Mouse (Mus musculus): Measurements from ENCODE around the gene Arhgap24. TPM values are rescaled to one million over a fixed set of nuclear protein-coding genes. Genes with fewer than 3 reads are reported as not detected.

Gene Arhgap24
- polyA plus RNA-seq, 1 experiment from 2014 or later, result 13.3 TPM

GRCm38 (mm10) chr5:102578431-102578830 lies 97.2 kb downstream of the Arhgap24 start:
- ATAC-seq, result no peak
- H3K9ac ChIP-seq (ENCODE audit: low read depth, low read length), result no peak overlapping the region
- H3K27ac ChIP-seq (ENCODE audit: low read length), result no peak overlapping the region
- no peaks in the 10 kb centered on the region for H3K27me3 ChIP-seq (ENCODE audit: control insufficient read depth, insufficient read depth, low read depth, low read length)
- 0 out of 2 replicates have a peak, but pooled peaks cover 4% of the 10 kb centered on the region for H3K9me3 ChIP-seq (replicated peaks; ENCODE audit: control insufficient read depth, low read length, poor library complexity, severe bottlenecking)
- H3K4me1 ChIP-seq (ENCODE audit: control insufficient read depth, insufficient read depth, low read length), result no peaks in the 10 kb centered on the region
- 88% methylated on average over 8 of the region's 8 CpGs for WGBS
- no peak overlapping the region for H3K4me3 ChIP-seq (ENCODE audit: low read depth, low read length)
- H3K4me2 ChIP-seq (ENCODE audit: low read length), result no peak overlapping the region
- no peaks in the 10 kb centered on the region for H3K36me3 ChIP-seq (ENCODE audit: control insufficient read depth, insufficient read depth, low read length)

- Histone ChIP-seq H3K27me3 (ENCODE audit: control insufficient read depth, insufficient read depth, low read depth, low read length) (no peaks in the 10 kb centered on the region), H3K4me3 (ENCODE audit: low read depth, low read length) (no peak overlapping the region), H3K4me1 (ENCODE audit: control insufficient read depth, insufficient read depth, low read length) (no peaks in the 10 kb centered on the region), H3K27ac (ENCODE audit: low read length) (no peak overlapping the region), H3K4me2 (ENCODE audit: low read length) (no peak overlapping the region), H3K9ac (ENCODE audit: low read depth, low read length) (no peak overlapping the region), H3K36me3 (ENCODE audit: control insufficient read depth, insufficient read depth, low read length) (no peaks in the 10 kb centered on the region), H3K9me3 (replicated peaks; ENCODE audit: control insufficient read depth, low read length, poor library complexity, severe bottlenecking) (no peaks in the 10 kb centered on the region)
- WGBS, result 72% methylated on average over 6 of the region's 6 CpGs
- no peak for ATAC-seq
These were observed 101.7 kb downstream of the Arhgap24 start for GRCm38 (mm10) chr5:102582864-102583410.

GRCm38 (mm10) chr5:102591422-102591821 lies 110.2 kb downstream of the Arhgap24 start:
- H3K36me3 ChIP-seq (ENCODE audit: control insufficient read depth, insufficient read depth, low read length), result no peaks in the 10 kb centered on the region
- no peaks in the 10 kb centered on the region for H3K4me1 ChIP-seq (ENCODE audit: control insufficient read depth, insufficient read depth, low read length)
- no peak overlapping the region for H3K9ac ChIP-seq (ENCODE audit: low read depth, low read length)
- no peaks in the 10 kb centered on the region for H3K9me3 ChIP-seq (replicated peaks; ENCODE audit: control insufficient read depth, low read length, poor library complexity, severe bottlenecking)
- ATAC-seq, result no peak
- no peaks in the 10 kb centered on the region for H3K27me3 ChIP-seq (ENCODE audit: control insufficient read depth, insufficient read depth, low read depth, low read length)
- no peak overlapping the region for H3K27ac ChIP-seq (ENCODE audit: low read length)
- H3K4me2 ChIP-seq (ENCODE audit: low read length), result no peak overlapping the region
- no peak overlapping the region for H3K4me3 ChIP-seq (ENCODE audit: low read depth, low read length)
- 82% methylated on average over 1 of the region's 1 CpGs for WGBS

- no peak overlapping the region for H3K27ac ChIP-seq (ENCODE audit: low read length)
- no peak overlapping the region for H3K9ac ChIP-seq (ENCODE audit: low read depth, low read length)
- H3K4me1 ChIP-seq (ENCODE audit: control insufficient read depth, insufficient read depth, low read length), result no peaks in the 10 kb centered on the region
- WGBS, result 57% methylated on average over 2 of the region's 2 CpGs
- ATAC-seq, result no peak
- H3K4me3 ChIP-seq (ENCODE audit: low read depth, low read length), result no peak overlapping the region
- H3K9me3 ChIP-seq (replicated peaks; ENCODE audit: control insufficient read depth, low read length, poor library complexity, severe bottlenecking), result no peaks in the 10 kb centered on the region
- H3K36me3 ChIP-seq (ENCODE audit: control insufficient read depth, insufficient read depth, low read length), result no peaks in the 10 kb centered on the region
- no peaks in the 10 kb centered on the region for H3K27me3 ChIP-seq (ENCODE audit: control insufficient read depth, insufficient read depth, low read depth, low read length)
- no peak overlapping the region for H3K4me2 ChIP-seq (ENCODE audit: low read length)
These were observed 111.9 kb downstream of the Arhgap24 start for GRCm38 (mm10) chr5:102593058-102593457.

GRCm38 (mm10) chr5:102599102-102599501 lies 117.9 kb downstream of the Arhgap24 start:
- no peak overlapping the region for H3K4me2 ChIP-seq (ENCODE audit: low read length)
- no peak for ATAC-seq
- H3K4me1 ChIP-seq (ENCODE audit: control insufficient read depth, insufficient read depth, low read length), result no peaks in the 10 kb centered on the region
- H3K36me3 ChIP-seq (ENCODE audit: control insufficient read depth, insufficient read depth, low read length), result no peaks in the 10 kb centered on the region
- H3K27me3 ChIP-seq (ENCODE audit: control insufficient read depth, insufficient read depth, low read depth, low read length), result no peaks in the 10 kb centered on the region
- WGBS, result 95% methylated on average over 1 of the region's 1 CpGs
- H3K4me3 ChIP-seq (ENCODE audit: low read depth, low read length), result no peak overlapping the region
- H3K9me3 ChIP-seq (replicated peaks; ENCODE audit: control insufficient read depth, low read length, poor library complexity, severe bottlenecking), result no peaks in the 10 kb centered on the region
- H3K9ac ChIP-seq (ENCODE audit: low read depth, low read length), result no peak overlapping the region
- H3K27ac ChIP-seq (ENCODE audit: low read length), result no peak overlapping the region

- ATAC-seq, result no peak
- Histone ChIP-seq H3K36me3 (ENCODE audit: control insufficient read depth, insufficient read depth, low read length) (no peaks in the 10 kb centered on the region), H3K4me1 (ENCODE audit: control insufficient read depth, insufficient read depth, low read length) (no peaks in the 10 kb centered on the region), H3K4me3 (ENCODE audit: low read depth, low read length) (no peak overlapping the region), H3K9me3 (replicated peaks; ENCODE audit: control insufficient read depth, low read length, poor library complexity, severe bottlenecking) (no peaks in the 10 kb centered on the region), H3K27me3 (ENCODE audit: control insufficient read depth, insufficient read depth, low read depth, low read length) (no peaks in the 10 kb centered on the region), H3K9ac (ENCODE audit: low read depth, low read length) (no peak overlapping the region), H3K27ac (ENCODE audit: low read length) (no peak overlapping the region), H3K4me2 (ENCODE audit: low read length) (no peak overlapping the region)
- 76% methylated on average over 3 of the region's 3 CpGs for whole genome bisulfite sequencing
These were observed 132.4 kb downstream of the Arhgap24 start for GRCm38 (mm10) chr5:102613571-102613970.

- Histone ChIP-seq H3K4me2 (ENCODE audit: low read length) (no peak overlapping the region), H3K4me1 (ENCODE audit: control insufficient read depth, insufficient read depth, low read length) (no peaks in the 10 kb centered on the region), H3K4me3 (ENCODE audit: low read depth, low read length) (no peak overlapping the region), H3K9me3 (replicated peaks; ENCODE audit: control insufficient read depth, low read length, poor library complexity, severe bottlenecking) (no peaks in the 10 kb centered on the region), H3K9ac (ENCODE audit: low read depth, low read length) (no peak overlapping the region), H3K27ac (ENCODE audit: low read length) (no peak overlapping the region), H3K36me3 (ENCODE audit: control insufficient read depth, insufficient read depth, low read length) (no peaks in the 10 kb centered on the region), H3K27me3 (ENCODE audit: control insufficient read depth, insufficient read depth, low read depth, low read length) (no peaks in the 10 kb centered on the region)
- WGBS, result 95% methylated on average over 2 of the region's 2 CpGs
- ATAC-seq, result no peak
These were observed 132.9 kb downstream of the Arhgap24 start for GRCm38 (mm10) chr5:102614081-102614480.

GRCm38 (mm10) chr5:102615249-102615648 lies 134.1 kb downstream of the Arhgap24 start:
- H3K36me3 ChIP-seq (ENCODE audit: control insufficient read depth, insufficient read depth, low read length), result no peaks in the 10 kb centered on the region
- no peak overlapping the region for H3K9ac ChIP-seq (ENCODE audit: low read depth, low read length)
- no peak overlapping the region for H3K27ac ChIP-seq (ENCODE audit: low read length)
- H3K4me3 ChIP-seq (ENCODE audit: low read depth, low read length), result no peak overlapping the region
- H3K4me2 ChIP-seq (ENCODE audit: low read length), result no peak overlapping the region
- no peaks in the 10 kb centered on the region for H3K4me1 ChIP-seq (ENCODE audit: control insufficient read depth, insufficient read depth, low read length)
- WGBS, result 96% methylated on average over 6 of the region's 6 CpGs
- no peaks in the 10 kb centered on the region for H3K9me3 ChIP-seq (replicated peaks; ENCODE audit: control insufficient read depth, low read length, poor library complexity, severe bottlenecking)
- H3K27me3 ChIP-seq (ENCODE audit: control insufficient read depth, insufficient read depth, low read depth, low read length), result no peaks in the 10 kb centered on the region
- no peak for ATAC-seq

GRCm38 (mm10) chr5:102621036-102621435 lies 139.8 kb downstream of the Arhgap24 start:
- Histone ChIP-seq H3K4me2 (ENCODE audit: low read length) (no peak overlapping the region), H3K27me3 (ENCODE audit: control insufficient read depth, insufficient read depth, low read depth, low read length) (no peaks in the 10 kb centered on the region), H3K9me3 (replicated peaks; ENCODE audit: control insufficient read depth, low read length, poor library complexity, severe bottlenecking) (no peaks in the 10 kb centered on the region), H3K36me3 (ENCODE audit: control insufficient read depth, insufficient read depth, low read length) (no peaks in the 10 kb centered on the region), H3K9ac (ENCODE audit: low read depth, low read length) (no peak overlapping the region), H3K27ac (ENCODE audit: low read length) (no peak overlapping the region), H3K4me1 (ENCODE audit: control insufficient read depth, insufficient read depth, low read length) (no peaks in the 10 kb centered on the region), H3K4me3 (ENCODE audit: low read depth, low read length) (no peak overlapping the region)
- WGBS, result 71% methylated on average over 1 of the region's 1 CpGs
- ATAC-seq, result no peak
